Mouse (Mus musculus) neural tube, embryonic 15.5 days (tissue): ENCODE results near the gene Ap4m1. TPM values are rescaled to one million over a fixed set of nuclear protein-coding genes. Genes with fewer than 3 reads are reported as not detected.

Experiments used
- ATAC-seq: fragments of 200-750 bp; cut with Nextera tagmentation; 2 replicates; pipeline ENCODE4 v1.8.0; 2017; ENCODE audit warnings: mild to moderate bottlenecking, moderate TSS enrichment, moderate library complexity; ENCODE audit not compliant: low FRiP score
- H3K27ac ChIP-seq: fragments of 300-500 bp; sonication (generic); replicated peaks from 2 replicates; pipeline ENCODE4 v1.5.1; 2015; ENCODE audit warnings: mild to moderate bottlenecking, inconsistent platforms
- H3K27me3 ChIP-seq: fragments of 300-500 bp; sonication (generic); replicated peaks from 2 replicates; pipeline ENCODE4 v1.6.1; 2015; ENCODE audit warnings: inconsistent platforms
- H3K36me3 ChIP-seq: fragments of 300-500 bp; sonication (generic); 2 replicates; pipeline ENCODE4 v1.6.1; 2015; ENCODE audit warnings: inconsistent platforms
- H3K4me1 ChIP-seq: fragments of 300-500 bp; sonication (generic); 2 replicates; pipeline ENCODE4 v1.6.1; 2015; ENCODE audit warnings: inconsistent platforms
- H3K4me2 ChIP-seq: fragments of 300-500 bp; sonication (generic); 2 replicates; pipeline ENCODE4 v1.6.1; 2015; ENCODE audit warnings: inconsistent platforms, mild to moderate bottlenecking, moderate library complexity
- H3K4me3 ChIP-seq: fragments of 300-500 bp; sonication (generic); replicated peaks from 2 replicates; pipeline ENCODE4 v1.5.1; 2015; ENCODE audit warnings: mild to moderate bottlenecking, inconsistent platforms
- H3K9ac ChIP-seq: fragments of 300-500 bp; sonication (generic); replicated peaks from 2 replicates; pipeline ENCODE4 v1.6.1; 2015; ENCODE audit warnings: mild to moderate bottlenecking, inconsistent platforms
- H3K9me3 ChIP-seq: fragments of 300-500 bp; sonication (generic); replicated peaks from 2 replicates; pipeline ENCODE4 v1.6.1; 2016; ENCODE audit warnings: inconsistent platforms
- WGBS: fragments of 180-500 bp; shearing (Covaris S2); methylation state at CpG from one replicate; pipeline ENCODE4 v1.1.7; 2015; ENCODE audit warnings: mixed read lengths; 5-methylcytosine and 5-hydroxymethylcytosine counted together
- polyA plus RNA-seq: library from polyadenylated mRNA; unstranded; fragments of >200 nt; fragmentation: Nextera tagmentation; extraction: Ambion mirVana; gene quantifications from 2 replicates; pipeline ENCODE4 v1.2.1, GENCODE M21; 2015

Gene Ap4m1
- 22.8 and 23.0 TPM in 2 replicates for polyA plus RNA-seq

DNA sequence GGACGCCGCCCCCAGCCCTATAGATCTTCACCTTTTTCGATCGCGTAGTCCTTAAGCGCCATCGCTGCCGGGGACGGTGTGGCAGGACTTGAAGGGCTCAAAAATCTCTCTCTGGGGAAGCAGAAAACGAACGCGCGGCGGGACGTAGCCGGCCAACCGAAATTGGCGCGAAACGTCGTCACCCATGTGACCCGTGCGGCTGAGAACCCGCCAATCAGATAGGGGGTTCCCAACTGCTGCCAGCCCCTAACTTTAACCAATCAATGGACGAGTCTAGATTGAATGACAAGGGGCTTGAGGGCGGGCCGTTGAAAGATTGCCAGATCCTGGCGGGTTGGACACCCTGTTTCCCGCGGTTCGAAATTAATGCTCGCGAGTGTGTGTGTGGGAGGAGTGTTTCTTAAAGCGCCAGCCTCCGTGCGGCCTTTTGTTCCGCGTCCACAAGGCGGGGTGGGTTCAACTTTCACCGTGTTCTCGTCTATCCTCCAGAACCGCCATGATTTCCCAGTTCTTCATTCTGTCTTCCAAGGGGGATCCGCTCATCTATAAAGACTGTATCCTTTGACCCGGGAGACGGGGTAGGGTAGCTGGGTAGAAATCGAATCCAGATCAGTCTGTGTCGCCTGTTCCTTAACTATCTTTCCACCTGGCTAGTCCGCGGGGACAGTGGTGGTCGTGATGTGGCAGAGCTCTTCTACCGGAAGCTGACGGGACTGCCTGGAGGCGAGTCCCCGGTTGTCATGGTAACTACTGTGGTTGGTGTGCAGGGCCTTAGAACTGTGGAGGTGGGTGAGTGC lies at the start of gene Ap4m1, which contains the start of gene Mcm7:
Gene Ap4m1 (plus strand): TSS at position 308 of the 797 bp plus-strand sequence.
Gene Mcm7 (minus strand): TSS at position 728 of the 797 bp plus-strand sequence.
- peak; percentile 96 for ATAC-seq
- peak within 1 kb of the TSS; percentile 76 for H3K4me3 ChIP-seq
- H3K9ac ChIP-seq, result peak within 1 kb of the TSS; percentile 60
- peak within 1 kb of the TSS; percentile 94 for H3K4me2 ChIP-seq
- H3K9me3 ChIP-seq, result no peaks in the 10 kb centered on the region
- peaks cover 38% of the 10 kb centered on the region for H3K4me1 ChIP-seq
- H3K27ac ChIP-seq, result peak within 1 kb of the TSS; percentile 92
- WGBS, result under 1% methylated on average over 54 of the region's 54 CpGs
- H3K27me3 ChIP-seq, result no peaks in the 10 kb centered on the region
- peaks cover 44% of the 10 kb centered on the region for H3K36me3 ChIP-seq

DNA sequence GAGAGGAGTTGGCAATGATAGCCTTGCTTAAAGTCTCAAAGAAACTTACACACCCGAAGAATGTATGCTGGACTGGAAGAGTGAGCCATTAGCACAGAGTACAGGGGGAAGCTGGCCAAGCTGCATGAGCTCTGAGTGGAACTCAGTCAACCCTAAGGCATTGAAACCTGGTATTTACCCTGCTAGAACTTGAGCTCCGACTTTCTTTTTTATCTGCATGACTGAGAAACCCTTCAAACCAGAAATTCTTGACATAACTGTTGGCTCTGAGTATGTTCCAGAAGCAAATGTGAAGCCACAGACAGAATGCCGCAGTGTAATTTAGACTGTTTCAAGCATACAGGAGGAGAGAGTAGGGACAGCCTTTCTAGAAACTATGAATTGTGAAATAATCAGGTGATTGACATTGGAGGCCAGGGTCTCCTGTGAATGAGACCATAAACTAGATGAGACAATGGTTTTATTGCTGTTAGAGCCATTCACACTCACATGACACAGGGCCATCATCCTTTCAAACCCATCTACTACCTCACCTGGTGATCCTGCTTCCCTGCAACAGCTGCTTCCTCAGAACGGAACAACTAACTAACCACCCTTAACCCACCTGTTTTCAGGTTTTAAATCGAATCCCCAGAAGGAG lies 39.3 kb upstream of the Ap4m1 start:
- no peak overlapping the region for H3K4me3 ChIP-seq
- no peaks in the 10 kb centered on the region for H3K4me1 ChIP-seq
- peaks cover 78% of the 10 kb centered on the region for H3K36me3 ChIP-seq
- H3K9me3 ChIP-seq, result no peaks in the 10 kb centered on the region
- 63% methylated on average over 5 of the region's 5 CpGs for WGBS
- H3K4me2 ChIP-seq, result no peak overlapping the region
- H3K27me3 ChIP-seq, result no peaks in the 10 kb centered on the region
- H3K9ac ChIP-seq, result no peak overlapping the region
- H3K27ac ChIP-seq, result no peak overlapping the region
- ATAC-seq, result no peak

DNA sequence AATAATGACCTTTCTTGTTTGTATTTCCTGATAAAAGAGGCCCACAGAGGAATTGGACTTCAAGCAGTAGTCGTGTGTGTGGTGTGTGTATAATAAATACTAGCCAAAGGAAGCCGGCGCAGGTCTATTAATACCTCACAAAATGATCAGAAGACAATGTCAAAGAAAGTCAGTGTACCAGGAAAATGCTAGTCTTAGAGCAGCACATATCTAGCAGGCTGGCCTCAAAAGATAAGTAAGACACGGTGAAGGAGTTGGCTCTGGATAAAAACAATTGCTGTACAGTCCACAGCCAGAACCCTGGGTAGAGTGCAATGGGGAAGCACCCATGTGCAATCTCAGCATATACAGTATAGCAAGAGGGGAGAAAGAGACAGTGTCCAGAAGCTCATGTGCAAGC lies 34.5 kb upstream of the Ap4m1 start:
- no peak for ATAC-seq
- 88% methylated on average over 4 of the region's 4 CpGs for WGBS

DNA sequence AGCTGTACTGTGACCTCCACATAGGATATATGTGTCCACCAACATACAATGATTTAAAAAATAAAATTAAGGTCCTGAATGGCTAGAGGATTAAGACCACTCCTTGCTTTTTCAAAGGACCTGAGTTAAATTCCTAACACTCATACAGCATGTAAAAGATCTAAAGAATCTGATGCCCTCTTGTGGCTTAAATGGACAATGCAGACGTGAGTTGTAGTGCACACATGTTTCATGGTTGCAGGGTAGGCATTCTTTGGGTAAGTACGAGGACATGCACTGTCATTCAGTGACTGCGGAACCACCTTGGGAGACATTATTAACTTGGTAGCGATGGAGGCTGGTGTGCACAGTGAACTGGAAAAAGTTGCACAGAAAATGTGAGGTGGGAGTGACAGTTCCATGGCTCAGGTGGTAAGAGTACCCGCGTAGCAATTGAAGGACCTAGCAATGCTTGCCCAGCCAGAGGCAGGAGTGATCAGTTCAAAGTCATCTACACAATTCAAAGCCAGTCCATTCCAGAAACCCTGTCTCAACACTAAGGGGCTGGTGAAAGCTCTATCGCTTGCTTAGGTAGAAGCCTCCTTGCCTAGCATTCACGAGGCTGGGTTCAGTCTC lies 33.8 kb upstream of the Ap4m1 start:
- no peak overlapping the region for H3K4me2 ChIP-seq
- ATAC-seq, result peak; percentile 57; the same call in 1 of the 2 replicates
- no peaks in the 10 kb centered on the region for H3K27me3 ChIP-seq
- no peak overlapping the region for H3K4me3 ChIP-seq
- 62% methylated on average over 8 of the region's 8 CpGs for WGBS
- peaks cover 43% of the 10 kb centered on the region for H3K36me3 ChIP-seq
- H3K4me1 ChIP-seq, result no peaks in the 10 kb centered on the region
- no peaks in the 10 kb centered on the region for H3K9me3 ChIP-seq
- H3K27ac ChIP-seq, result no peak overlapping the region
- no peak overlapping the region for H3K9ac ChIP-seq

More for the DNA sequence above, 34.5 kb upstream of the Ap4m1 start:
- H3K27ac ChIP-seq, result no peak overlapping the region
- H3K4me1 ChIP-seq, result no peaks in the 10 kb centered on the region
- H3K9me3 ChIP-seq, result no peaks in the 10 kb centered on the region
- no peak overlapping the region for H3K9ac ChIP-seq
- H3K36me3 ChIP-seq, result peaks cover 47% of the 10 kb centered on the region
- H3K4me2 ChIP-seq, result no peak overlapping the region
- H3K4me3 ChIP-seq, result no peak overlapping the region
- no peaks in the 10 kb centered on the region for H3K27me3 ChIP-seq

DNA sequence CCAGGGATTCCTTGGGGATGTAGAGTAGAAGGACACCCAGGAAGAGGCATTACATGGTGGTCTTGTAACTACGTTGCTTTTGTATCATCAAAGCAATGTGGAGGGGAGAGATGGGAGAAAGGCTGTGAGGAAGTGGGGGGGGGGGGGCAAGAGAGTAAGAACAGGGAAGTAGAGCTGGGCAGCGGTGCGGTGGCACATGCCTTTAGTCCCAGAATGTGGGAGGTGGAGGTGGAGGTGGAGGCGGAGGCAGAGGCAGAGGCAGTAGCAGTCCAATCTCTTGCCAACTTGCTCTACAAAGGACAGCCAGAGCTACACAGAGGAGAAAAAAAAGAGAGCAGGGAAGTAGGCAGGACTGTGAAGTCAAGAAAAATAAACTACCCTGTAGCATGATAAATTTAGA lies 33.2 kb upstream of the Ap4m1 start:
- Histone ChIP-seq H3K36me3 (peaks cover 42% of the 10 kb centered on the region), H3K9ac (no peak overlapping the region), H3K4me2 (no peak overlapping the region), H3K4me3 (no peak overlapping the region), H3K4me1 (no peaks in the 10 kb centered on the region), H3K9me3 (no peaks in the 10 kb centered on the region), H3K27ac (no peak overlapping the region), H3K27me3 (no peaks in the 10 kb centered on the region)
- 70% methylated on average over 4 of the region's 4 CpGs for WGBS
- no peak for ATAC-seq

DNA sequence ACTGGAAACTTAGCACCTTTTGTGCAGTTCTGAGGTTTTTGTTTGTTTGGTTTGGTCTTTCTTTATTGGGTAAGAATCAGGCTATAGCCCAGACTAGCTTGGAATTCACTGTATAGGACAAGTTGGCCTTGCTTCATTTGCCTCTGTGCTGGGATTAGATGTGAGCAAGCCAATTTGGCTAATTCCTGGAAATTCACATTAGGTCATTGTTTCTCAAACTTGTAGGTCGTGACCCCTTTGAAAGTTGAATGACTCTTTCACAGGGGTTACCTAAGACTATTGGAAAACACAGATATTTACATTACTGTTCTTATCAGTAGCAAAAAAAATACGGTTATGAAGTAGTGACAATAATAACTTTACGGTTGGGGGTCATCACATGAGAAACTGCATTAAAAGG lies 17.4 kb upstream of the Ap4m1 start:
- no peak for ATAC-seq
- H3K4me1 ChIP-seq, result peaks cover 13% of the 10 kb centered on the region
- peaks cover 25% of the 10 kb centered on the region for H3K36me3 ChIP-seq
- peak overlapping the region; percentile 81 for H3K4me3 ChIP-seq
- peak overlapping the region; percentile 99 for H3K9ac ChIP-seq
- H3K27ac ChIP-seq, result 0 out of 2 replicates have a peak overlapping the region, but pooled peaks have one; percentile 93
- WGBS, result 83% methylated on average over 3 of the region's 3 CpGs
- H3K9me3 ChIP-seq, result no peaks in the 10 kb centered on the region
- no peaks in the 10 kb centered on the region for H3K27me3 ChIP-seq
- peak overlapping the region; percentile 76 for H3K4me2 ChIP-seq

DNA sequence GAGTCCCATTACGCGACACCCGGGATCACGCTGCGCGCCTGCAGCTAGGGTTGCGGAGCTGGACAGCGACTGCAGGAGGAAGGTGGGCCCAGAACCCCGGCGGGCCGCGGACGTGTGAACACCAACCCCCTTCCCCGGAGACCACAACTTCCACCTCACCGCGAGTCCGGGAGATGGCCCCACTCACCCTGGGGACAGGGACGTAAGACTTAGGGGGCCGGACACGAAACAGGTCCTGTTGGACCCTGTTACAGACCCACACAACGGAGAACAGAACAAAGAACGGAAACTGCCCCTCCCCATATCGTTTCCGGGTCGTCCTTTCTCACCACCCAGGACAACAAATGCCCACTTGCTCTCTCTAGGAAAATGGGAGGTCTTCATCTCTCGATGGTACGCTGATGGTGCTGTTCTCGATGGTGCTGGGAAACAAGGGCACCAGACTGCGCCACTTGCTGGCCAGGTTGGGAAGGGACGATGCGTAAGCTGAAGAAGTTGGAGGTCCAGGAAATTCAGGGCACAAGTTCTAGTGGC lies 16.3 kb upstream of the Ap4m1 start, which contains the start of gene Zfp113:
Gene Zfp113 (minus strand): TSS at position 302 of the 534 bp plus-strand sequence.
- WGBS, result under 1% methylated on average over 31 of the region's 31 CpGs

DNA sequence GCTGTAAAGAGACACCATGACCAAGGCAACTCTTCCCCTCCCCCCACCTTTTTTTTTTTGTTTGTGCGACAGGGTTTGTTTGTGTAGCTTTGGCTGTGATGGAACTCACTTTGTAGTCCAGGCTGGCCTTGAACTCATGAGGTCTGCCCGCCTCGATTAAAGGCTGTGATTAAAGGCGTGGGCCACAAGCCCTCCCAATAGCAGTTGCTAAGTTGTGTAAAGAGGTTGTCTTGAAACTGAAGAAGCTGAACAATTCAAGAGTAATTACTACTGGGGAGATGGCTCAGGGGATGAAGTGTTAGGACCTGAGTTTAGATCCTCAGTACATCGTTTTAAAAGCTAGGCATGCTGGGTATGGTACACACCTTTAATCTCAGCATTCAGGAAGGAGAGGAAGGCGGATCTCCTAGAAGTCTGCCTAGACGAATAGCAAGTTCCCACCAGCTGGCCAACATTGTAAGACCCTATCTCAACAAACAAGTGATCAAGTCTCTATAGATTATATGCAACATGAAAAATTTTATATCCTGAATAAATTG lies 11.5 kb upstream of the Ap4m1 start:
- H3K27ac ChIP-seq, result peak overlapping the region; percentile 81
- H3K4me1 ChIP-seq, result peaks cover 24% of the 10 kb centered on the region
- peak overlapping the region; percentile 80; the same call in 1 of the 2 replicates for H3K9ac ChIP-seq
- no peaks in the 10 kb centered on the region for H3K27me3 ChIP-seq
- H3K4me3 ChIP-seq, result peak overlapping the region; percentile 63
- H3K9me3 ChIP-seq, result no peaks in the 10 kb centered on the region
- no peak for ATAC-seq
- peaks cover 31% of the 10 kb centered on the region for H3K36me3 ChIP-seq
- WGBS, result 70% methylated on average over 7 of the region's 7 CpGs
- H3K4me2 ChIP-seq, result peak overlapping the region; percentile 86

More for the DNA sequence above, 16.3 kb upstream of the Ap4m1 start, which contains the start of gene Zfp113:
- Histone ChIP-seq H3K4me3 (peak within 1 kb of the TSS; percentile 81), H3K4me1 (peaks cover 17% of the 10 kb centered on the region), H3K27me3 (no peaks in the 10 kb centered on the region), H3K9ac (peak within 1 kb of the TSS; percentile 99), H3K27ac (peak within 1 kb of the TSS; percentile 93), H3K4me2 (peak within 1 kb of the TSS; percentile 76), H3K9me3 (no peaks in the 10 kb centered on the region), H3K36me3 (peaks cover 21% of the 10 kb centered on the region)
- ATAC-seq, result peak; percentile 95

DNA sequence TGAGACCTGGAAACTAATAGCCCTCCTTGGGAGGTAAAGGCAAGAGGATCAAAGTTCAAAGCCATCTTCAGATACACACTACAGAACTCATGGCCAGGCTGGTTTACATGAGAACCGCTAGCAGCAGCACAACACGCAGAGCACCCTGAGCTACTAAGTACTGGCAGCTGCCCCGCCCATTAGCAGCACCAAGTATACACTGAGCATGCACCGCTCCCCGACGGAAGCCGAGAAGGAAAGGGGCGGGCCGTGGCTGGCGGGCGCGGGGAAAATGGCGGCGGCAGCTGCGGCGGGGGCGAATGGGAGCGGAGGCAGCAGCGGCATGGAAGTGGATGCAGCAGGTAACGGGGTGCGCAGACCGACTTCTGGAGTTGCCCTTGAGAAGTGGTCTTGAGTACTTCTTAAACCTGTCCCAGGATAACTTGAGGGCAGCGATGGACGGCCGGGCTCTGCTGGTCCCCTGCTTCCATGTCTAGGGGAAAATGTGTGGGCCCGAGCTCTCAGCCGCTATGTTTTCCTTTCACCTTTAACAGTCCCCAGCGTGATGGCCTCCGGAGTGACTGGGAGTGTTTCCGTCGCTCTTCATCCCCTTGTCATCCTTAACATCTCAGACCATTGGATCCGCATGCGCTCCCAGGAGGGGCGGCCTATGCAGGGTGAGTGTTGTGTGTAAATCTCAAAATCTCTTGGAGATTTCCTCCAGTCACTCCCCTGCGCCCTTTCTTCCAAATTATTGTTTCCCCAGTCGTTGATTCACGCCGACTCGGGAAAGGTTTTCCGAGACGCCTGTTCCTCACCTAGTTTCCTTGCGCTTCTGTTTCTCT lies 10.7 kb upstream of the Ap4m1 start, which contains the start of gene Cops6:
Gene Cops6 (plus strand): TSS at position 230 of the 824 bp plus-strand sequence.
- H3K4me3 ChIP-seq, result peak within 1 kb of the TSS; percentile 63
- H3K4me1 ChIP-seq, result peaks cover 24% of the 10 kb centered on the region
- no peaks in the 10 kb centered on the region for H3K9me3 ChIP-seq
- peak within 1 kb of the TSS; percentile 86 for H3K4me2 ChIP-seq
- H3K27me3 ChIP-seq, result no peaks in the 10 kb centered on the region
- under 1% methylated on average over 41 of the region's 42 CpGs for WGBS
- H3K36me3 ChIP-seq, result peaks cover 38% of the 10 kb centered on the region
- H3K27ac ChIP-seq, result peak within 1 kb of the TSS; percentile 81
- peak within 1 kb of the TSS; percentile 80 for H3K9ac ChIP-seq
- ATAC-seq, result peak; percentile 95

DNA sequence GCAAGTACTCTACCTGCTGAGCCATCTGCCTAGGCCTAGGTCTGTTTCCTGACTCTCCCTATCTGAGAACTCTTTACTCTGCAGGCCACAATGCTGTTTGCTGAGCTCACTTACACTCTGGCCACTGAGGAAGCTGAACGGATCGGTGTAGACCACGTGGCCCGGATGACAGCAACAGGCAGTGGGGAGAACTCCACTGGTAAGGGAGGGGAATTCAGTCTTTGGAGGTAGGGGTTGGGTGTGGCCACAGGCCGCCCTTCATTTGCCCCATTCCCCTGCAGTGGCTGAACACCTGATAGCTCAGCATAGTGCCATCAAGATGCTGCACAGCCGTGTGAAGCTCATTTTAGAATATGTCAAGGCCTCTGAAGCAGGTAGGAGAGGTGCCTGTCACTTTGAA lies 8.8 kb upstream of the Ap4m1 start:
- 72% methylated on average over 6 of the region's 6 CpGs for WGBS
- H3K9me3 ChIP-seq, result no peaks in the 10 kb centered on the region
- H3K27ac ChIP-seq, result no peak overlapping the region
- ATAC-seq, result no peak
- no peak overlapping the region for H3K4me2 ChIP-seq
- peaks cover 24% of the 10 kb centered on the region for H3K4me1 ChIP-seq
- H3K36me3 ChIP-seq, result peaks cover 58% of the 10 kb centered on the region
- H3K4me3 ChIP-seq, result no peak overlapping the region
- H3K27me3 ChIP-seq, result no peaks in the 10 kb centered on the region
- H3K9ac ChIP-seq, result no peak overlapping the region
